Mouse (Mus musculus) liver, adult 10 weeks (tissue): ENCODE results near the gene Il17d. TPM values are rescaled to one million over a fixed set of nuclear protein-coding genes. Genes with fewer than 3 reads are reported as not detected.

ENCODE experiments used
- polyA plus RNA-seq: library from polyadenylated mRNA; stranded (reverse); fragments of 350-450 nt; fragmentation: Illumina TruSeq; extraction: RNeasy Lipid Tissue Mini Kit (QIAGEN cat#74804); gene quantifications from one replicate; pipeline ENCODE4 v1.2.3, GENCODE M21; 2014; ENCODE audit warnings: low read depth, low replicate concordance

Il17d gene
- not detected for polyA plus RNA-seq

GRCm38 (mm10) chr14:57524671-57525387 lies at the start of gene Il17d:
Il17d (plus strand) TSS chr14:57524777.

GRCm38 (mm10) chr14:57571155-57572133 lies 46.9 kb downstream of the Il17d start, which contains the start of gene Eef1akmt1:
Eef1akmt1 (minus strand) TSS chr14:57571612.

Other genes starting within 250 kb of the Il17d start
- 8.3 TPM for gene Cryl1, start 126.2 kb upstream of the Il17d start, polyA plus RNA-seq
- gene Ift88, start 100.7 kb upstream of the Il17d start, polyA plus RNA-seq, result 7.9 TPM
- 5.6 TPM for gene Eef1akmt1, start 46.8 kb downstream of the Il17d start, polyA plus RNA-seq
- gene Xpo4, start 140.7 kb downstream of the Il17d start, polyA plus RNA-seq, result 6.7 TPM
- not detected for gene Gm49361, start 221.3 kb downstream of the Il17d start, polyA plus RNA-seq
- gene Lats2, start 233.6 kb downstream of the Il17d start, polyA plus RNA-seq, result 8.9 TPM